Mouse (Mus musculus): ENCODE data around the gene Selenoo. TPM values are rescaled to one million over a fixed set of nuclear protein-coding genes. Genes with fewer than 3 reads are reported as not detected.

Selenoo gene
- polyA plus RNA-seq, 1 experiment, result 37.1 TPM

- 89% methylated on average over 6 of the region's 6 CpGs for WGBS
- no peak for TF ChIP-seq POLR2A (IDR thresholded peaks at IDR 0.05; ENCODE audit: borderline replicate concordance, extremely low read depth, low read depth, low read length)
- no peak for DNase-seq
Measured at GRCm38 (mm10) chr15:89061761-89062517, 26.9 kb upstream of the Selenoo start.

GRCm38 (mm10) chr15:89062518-89062910, 26.4 kb upstream of the Selenoo start:
- Histone ChIP-seq H3K4me3 (replicated peaks; ENCODE audit: extremely low read depth, low read depth, low read length) (no peak overlapping the region), H3K4me1 (ENCODE audit: control insufficient read depth, insufficient read depth, low read length) (peaks cover 3% of the 10 kb centered on the region; the same call in 1 of the 2 replicates)
- WGBS, result 79% methylated on average over 5 of the region's 5 CpGs
- no peak for DNase-seq
- TF ChIP-seq POLR2A (IDR thresholded peaks at IDR 0.05; ENCODE audit: borderline replicate concordance, extremely low read depth, low read depth, low read length) (no peak), CTCF (IDR thresholded peaks at IDR 0.05; ENCODE audit: insufficient read depth, low read length) (no peak)

More at GRCm38 (mm10) chr15:89061761-89062517, 26.9 kb upstream of the Selenoo start:
- peaks cover 2% of the 10 kb centered on the region; the same call in 1 of the 2 replicates for H3K4me1 ChIP-seq (ENCODE audit: control insufficient read depth, insufficient read depth, low read length)
- H3K4me3 ChIP-seq (replicated peaks; ENCODE audit: extremely low read depth, low read depth, low read length), result no peak overlapping the region

GRCm38 (mm10) chr15:89063001-89063400, 25.9 kb upstream of the Selenoo start:
- no peak for DNase-seq
- TF ChIP-seq CTCF (IDR thresholded peaks at IDR 0.05; ENCODE audit: insufficient read depth, low read length) (no peak), POLR2A (IDR thresholded peaks at IDR 0.05; ENCODE audit: borderline replicate concordance, extremely low read depth, low read depth, low read length) (no peak)
- H3K4me1 ChIP-seq (ENCODE audit: control insufficient read depth, insufficient read depth, low read length), result peaks cover 5% of the 10 kb centered on the region; the same call in 1 of the 2 replicates
- H3K4me3 ChIP-seq (replicated peaks; ENCODE audit: extremely low read depth, low read depth, low read length), result no peak overlapping the region
- WGBS, result 62% methylated on average over 7 of the region's 7 CpGs

- Histone ChIP-seq H3K4me3 (replicated peaks; ENCODE audit: extremely low read depth, low read depth, low read length) (no peak overlapping the region), H3K4me1 (ENCODE audit: control insufficient read depth, insufficient read depth, low read length) (peaks cover 5% of the 10 kb centered on the region; the same call in 1 of the 2 replicates)
- TF ChIP-seq CTCF (IDR thresholded peaks at IDR 0.05; ENCODE audit: insufficient read depth, low read length) (no peak), POLR2A (IDR thresholded peaks at IDR 0.05; ENCODE audit: borderline replicate concordance, extremely low read depth, low read depth, low read length) (no peak)
- DNase-seq, result no peak
- 68% methylated on average over 6 of the region's 6 CpGs for WGBS
Measured at GRCm38 (mm10) chr15:89063536-89063935, 25.3 kb upstream of the Selenoo start.

GRCm38 (mm10) chr15:89064891-89065290, 24.0 kb upstream of the Selenoo start:
- no peak for DNase-seq
- 90% methylated on average over 5 of the region's 5 CpGs for WGBS
- H3K4me3 ChIP-seq (replicated peaks; ENCODE audit: extremely low read depth, low read depth, low read length), result no peak overlapping the region
- TF ChIP-seq CTCF (IDR thresholded peaks at IDR 0.05; ENCODE audit: insufficient read depth, low read length) (no peak), POLR2A (IDR thresholded peaks at IDR 0.05; ENCODE audit: borderline replicate concordance, extremely low read depth, low read depth, low read length) (no peak)
- peaks cover 5% of the 10 kb centered on the region; the same call in 1 of the 2 replicates for H3K4me1 ChIP-seq (ENCODE audit: control insufficient read depth, insufficient read depth, low read length)

- Histone ChIP-seq H3K4me3 (replicated peaks; ENCODE audit: extremely low read depth, low read depth, low read length) (no peak overlapping the region), H3K4me1 (ENCODE audit: control insufficient read depth, insufficient read depth, low read length) (peaks cover 3% of the 10 kb centered on the region; the same call in 1 of the 2 replicates)
Measured at GRCm38 (mm10) chr15:89067609-89068008, 21.3 kb upstream of the Selenoo start.

GRCm38 (mm10) chr15:89068226-89068625, 20.7 kb upstream of the Selenoo start:
- DNase-seq, result no peak
- WGBS, result 29% methylated on average over 26 of the region's 26 CpGs
- no peak for TF ChIP-seq CTCF (IDR thresholded peaks at IDR 0.05; ENCODE audit: insufficient read depth, low read length)
- TF ChIP-seq POLR2A (IDR thresholded peaks at IDR 0.05; ENCODE audit: borderline replicate concordance, extremely low read depth, low read depth, low read length), result no peak
- Histone ChIP-seq H3K4me3 (replicated peaks; ENCODE audit: extremely low read depth, low read depth, low read length) (no peak overlapping the region), H3K4me1 (ENCODE audit: control insufficient read depth, insufficient read depth, low read length) (peaks cover 3% of the 10 kb centered on the region; the same call in 1 of the 2 replicates)

More at GRCm38 (mm10) chr15:89067609-89068008, 21.3 kb upstream of the Selenoo start:
- DNase-seq, result no peak
- TF ChIP-seq POLR2A (IDR thresholded peaks at IDR 0.05; ENCODE audit: borderline replicate concordance, extremely low read depth, low read depth, low read length), result no peak
- no peak for TF ChIP-seq CTCF (IDR thresholded peaks at IDR 0.05; ENCODE audit: insufficient read depth, low read length)
- WGBS, result 19% methylated on average over 35 of the region's 35 CpGs

GRCm38 (mm10) chr15:89069336-89069840, 19.5 kb upstream of the Selenoo start:
- TF ChIP-seq POLR2A (IDR thresholded peaks at IDR 0.05; ENCODE audit: borderline replicate concordance, extremely low read depth, low read depth, low read length), result no peak
- no peak for TF ChIP-seq CTCF (IDR thresholded peaks at IDR 0.05; ENCODE audit: insufficient read depth, low read length)
- WGBS, result 71% methylated on average over 19 of the region's 19 CpGs
- H3K4me1 ChIP-seq (ENCODE audit: control insufficient read depth, insufficient read depth, low read length), result peaks cover 3% of the 10 kb centered on the region; the same call in 1 of the 2 replicates
- DNase-seq, result no peak
- H3K4me3 ChIP-seq (replicated peaks; ENCODE audit: extremely low read depth, low read depth, low read length), result no peak overlapping the region

GRCm38 (mm10) chr15:89070606-89071005, 18.3 kb upstream of the Selenoo start:
- Histone ChIP-seq H3K4me3 (replicated peaks; ENCODE audit: extremely low read depth, low read depth, low read length) (no peak overlapping the region), H3K4me1 (ENCODE audit: control insufficient read depth, insufficient read depth, low read length) (peaks cover 6% of the 10 kb centered on the region; the same call in 1 of the 2 replicates)
- no peak for TF ChIP-seq CTCF (IDR thresholded peaks at IDR 0.05; ENCODE audit: insufficient read depth, low read length)
- TF ChIP-seq POLR2A (IDR thresholded peaks at IDR 0.05; ENCODE audit: borderline replicate concordance, extremely low read depth, low read depth, low read length), result no peak
- WGBS, result 72% methylated on average over 24 of the region's 24 CpGs
- DNase-seq, result no peak
